Mouse (Mus musculus) bone marrow, adult 2 months (tissue): ENCODE data around the gene Wdr73. TPM values are rescaled to one million over a fixed set of nuclear protein-coding genes. Genes with fewer than 3 reads are reported as not detected.

ENCODE experiments used
- H3K27ac ChIP-seq: fragments of 200-500 bp; 2 replicates; pipeline ENCODE4 v1.5.1; 2012; ENCODE audit warnings: low read depth, mild to moderate bottlenecking, control low read depth, inconsistent platforms, low read length; ENCODE audit not compliant: control insufficient read depth, poor library complexity, insufficient read depth
- H3K4me1 ChIP-seq: fragments of 200-500 bp; 2 replicates; pipeline ENCODE4 v1.6.1; 2011; ENCODE audit warnings: low read length; ENCODE audit not compliant: control insufficient read depth, insufficient read depth
- H3K4me3 ChIP-seq: fragments of 200-500 bp; replicated peaks from 2 replicates; pipeline ENCODE3; 2011; ENCODE audit warnings: mild to moderate bottlenecking, low read depth, low read length, control low read depth; ENCODE audit not compliant: control insufficient read depth
- CTCF ChIP-seq: fragments of 200-500 bp; IDR thresholded peaks from 2 replicates; pipeline ENCODE4 v1.5.1; 2011; ENCODE audit warnings: low read length, control low read depth; ENCODE audit not compliant: control insufficient read depth, insufficient read depth
- POLR2A ChIP-seq: fragments of 200-500 bp; IDR thresholded peaks from 2 replicates; pipeline ENCODE4 v1.6.1; 2011; ENCODE audit warnings: low read depth, mild to moderate bottlenecking, control low read depth, low read length, borderline replicate concordance; ENCODE audit not compliant: control insufficient read depth
- WGBS: fragments of 180-500 bp; shearing (Covaris S2); methylation state at CpG from one replicate; pipeline ENCODE4 v1.1.7; 2018; 5-methylcytosine and 5-hydroxymethylcytosine counted together
- polyA plus RNA-seq: library from polyadenylated mRNA; stranded (reverse); fragments of >200 nt; gene quantifications from 2 replicates; pipeline ENCODE4 v1.2.4, GENCODE M21; 2011; ENCODE audit warnings: low replicate concordance; ENCODE audit not compliant: missing spikeins, insufficient read depth, insufficient read length

Wdr73 gene
- polyA plus RNA-seq, 1 experiment, result 12.8 TPM

DNA sequence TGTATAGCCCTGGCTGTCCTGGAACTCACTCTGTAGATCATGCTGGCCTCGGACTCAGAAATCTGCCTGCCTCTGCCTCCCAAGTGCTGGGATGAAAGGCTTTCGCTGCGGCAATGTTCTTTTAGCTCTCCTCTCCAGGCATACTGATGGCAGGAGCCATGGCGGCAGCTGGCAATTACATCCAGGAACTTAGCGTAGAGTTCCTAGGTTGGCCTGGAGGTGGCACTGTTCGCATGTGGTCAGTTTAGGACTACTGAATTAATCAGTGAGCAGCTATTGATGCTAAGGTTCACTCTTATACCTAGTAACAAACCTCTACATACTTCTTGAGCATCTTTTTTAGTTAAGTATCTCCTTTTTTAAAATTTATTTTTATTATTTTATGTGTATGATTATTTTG lies 43.9 kb downstream of the Wdr73 start:
- H3K4me3 ChIP-seq, result no peak overlapping the region
- 12% methylated on average over 6 of the region's 6 CpGs for WGBS
- H3K4me1 ChIP-seq, result no peaks in the 10 kb centered on the region
- H3K27ac ChIP-seq, result no peak overlapping the region
- TF ChIP-seq CTCF (peak; percentile 80), POLR2A (no peak)

DNA sequence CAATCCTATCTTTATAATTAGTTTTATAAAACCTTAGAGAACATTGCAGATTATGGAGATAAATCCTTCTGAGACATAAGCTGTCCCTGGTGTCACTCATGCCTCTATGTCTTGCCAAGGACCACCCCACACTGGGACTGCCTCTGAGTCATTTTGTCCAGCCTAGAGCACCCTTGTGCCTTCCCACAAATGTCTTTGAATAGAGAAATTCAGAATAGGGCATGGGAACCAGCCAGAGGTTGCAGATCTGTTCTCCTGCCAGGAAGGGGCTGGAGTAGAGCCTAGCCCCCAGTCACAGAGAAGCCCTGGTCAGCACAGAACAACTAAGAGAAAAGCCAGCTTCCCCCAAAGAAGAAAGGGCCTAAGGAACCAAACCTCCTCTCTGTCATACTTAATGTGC lies 45.8 kb downstream of the Wdr73 start:
- H3K4me3 ChIP-seq, result no peak overlapping the region
- H3K27ac ChIP-seq, result no peak overlapping the region
- no peaks in the 10 kb centered on the region for H3K4me1 ChIP-seq
- TF ChIP-seq CTCF (no peak), POLR2A (no peak)

DNA sequence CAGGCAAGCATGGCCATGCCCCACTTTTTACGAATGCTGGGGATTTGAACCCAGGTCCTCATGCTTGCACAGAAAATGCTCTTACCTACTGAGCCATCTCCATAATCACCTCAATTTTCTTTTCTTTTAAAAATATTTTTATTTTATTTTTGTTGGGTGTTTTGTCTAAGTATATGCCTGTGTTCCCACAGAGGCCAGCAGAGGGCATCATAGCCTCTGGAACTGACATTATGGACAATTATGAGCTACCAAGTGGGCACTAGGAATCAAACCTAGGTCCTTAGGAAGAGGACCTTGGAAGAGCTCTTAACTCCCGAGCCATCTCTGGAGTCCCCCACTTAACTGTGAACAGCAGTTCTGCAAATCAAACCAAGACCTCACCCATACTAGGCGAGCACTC lies 47.9 kb downstream of the Wdr73 start:
- Histone ChIP-seq H3K4me1 (no peaks in the 10 kb centered on the region), H3K27ac (no peak overlapping the region), H3K4me3 (no peak overlapping the region)
- 85% methylated on average over 3 of the region's 3 CpGs for WGBS
- TF ChIP-seq POLR2A (no peak), CTCF (no peak)

DNA sequence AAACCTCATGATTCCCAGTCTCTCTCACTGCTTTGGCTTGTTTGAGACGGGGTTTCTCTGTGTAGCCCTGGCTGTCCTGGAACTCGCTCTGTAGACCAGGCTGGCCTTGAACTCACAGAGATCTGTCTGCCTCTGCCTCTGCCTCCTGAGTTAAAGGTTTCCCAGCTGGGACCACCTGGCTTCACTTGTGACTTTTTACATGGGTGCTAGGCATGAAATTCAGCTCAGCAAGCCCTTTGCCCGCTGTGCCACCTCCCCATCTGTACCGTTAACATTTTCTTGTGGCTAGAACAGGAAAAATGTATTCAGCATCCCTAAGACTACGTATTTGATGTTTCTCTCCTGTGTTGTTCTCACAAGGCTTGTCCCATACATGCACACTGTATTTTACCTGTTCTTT lies 50.5 kb downstream of the Wdr73 start:
- 80% methylated on average over 5 of the region's 5 CpGs for WGBS
- Histone ChIP-seq H3K27ac (no peak overlapping the region), H3K4me3 (no peak overlapping the region), H3K4me1 (no peaks in the 10 kb centered on the region; the same call in 1 of the 2 replicates)
- no peak for TF ChIP-seq POLR2A
- TF ChIP-seq CTCF, result no peak

- no peak for TF ChIP-seq POLR2A
- TF ChIP-seq CTCF, result peak; percentile 84
- no peak overlapping the region for H3K27ac ChIP-seq
- no peak overlapping the region for H3K4me3 ChIP-seq
- WGBS, result 25% methylated on average over 4 of the region's 4 CpGs
- H3K4me1 ChIP-seq, result no peaks in the 10 kb centered on the region; the same call in 1 of the 2 replicates
Observed at GRCm38 (mm10) chr7:80849710-80850109, 51.4 kb downstream of the Wdr73 start.

DNA sequence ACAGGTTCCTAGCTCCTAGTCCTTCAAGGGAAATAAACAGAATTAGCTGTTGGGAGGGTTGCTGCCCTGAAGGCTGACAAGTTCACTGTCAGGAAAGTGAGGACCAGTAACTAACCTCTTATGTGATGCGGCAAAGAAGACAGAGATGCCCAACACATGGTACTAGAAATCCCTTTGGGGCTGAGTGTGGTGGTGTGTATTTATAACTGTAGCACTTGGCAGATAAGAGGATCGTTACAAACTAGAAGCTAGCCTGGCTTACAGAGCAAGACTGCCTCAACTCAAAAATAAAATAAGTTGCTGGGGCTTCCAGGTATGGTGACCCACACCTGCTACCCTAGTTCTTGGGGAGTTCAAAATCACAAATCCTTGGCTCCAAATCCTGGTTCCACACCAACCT lies 51.8 kb downstream of the Wdr73 start:
- WGBS, result 66% methylated on average over 2 of the region's 2 CpGs
- TF ChIP-seq POLR2A (no peak), CTCF (no peak)

GRCm38 (mm10) chr7:80846709-80847108 lies 54.4 kb downstream of the Wdr73 start:
- 81% methylated on average over 5 of the region's 5 CpGs for WGBS
- no peaks in the 10 kb centered on the region; the same call in 1 of the 2 replicates for H3K4me1 ChIP-seq
- no peak overlapping the region for H3K4me3 ChIP-seq
- H3K27ac ChIP-seq, result no peak overlapping the region
- TF ChIP-seq CTCF (no peak), POLR2A (no peak)

More for the DNA sequence above, 51.8 kb downstream of the Wdr73 start:
- no peak overlapping the region for H3K27ac ChIP-seq
- no peaks in the 10 kb centered on the region; the same call in 1 of the 2 replicates for H3K4me1 ChIP-seq
- no peak overlapping the region for H3K4me3 ChIP-seq

DNA sequence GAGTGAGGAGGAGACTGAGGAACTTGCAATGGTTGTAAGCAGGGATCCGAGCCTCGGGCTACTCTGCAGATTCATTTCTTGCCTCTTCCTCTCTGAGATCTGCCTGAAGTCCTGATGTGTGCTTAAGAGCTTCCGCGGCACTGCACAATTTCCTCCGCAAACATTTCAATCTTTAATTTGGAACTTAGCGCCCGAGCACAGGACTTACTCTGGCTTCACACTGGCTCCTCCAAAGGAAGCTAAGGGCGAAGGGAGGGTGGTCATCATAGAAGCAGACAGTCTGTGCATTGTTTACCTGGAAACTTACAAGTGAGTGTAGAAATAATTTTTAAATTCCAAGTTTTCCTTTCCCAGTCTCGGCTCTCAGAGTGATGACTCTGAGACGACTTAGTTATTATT lies 54.8 kb downstream of the Wdr73 start:
- 80% methylated on average over 10 of the region's 10 CpGs for WGBS
- H3K4me3 ChIP-seq, result peak overlapping the region; percentile 58
- H3K27ac ChIP-seq, result 0 out of 2 replicates have a peak overlapping the region, but pooled peaks have one; percentile 30
- no peak for TF ChIP-seq POLR2A
- TF ChIP-seq CTCF, result no peak
- H3K4me1 ChIP-seq, result no peaks in the 10 kb centered on the region; the same call in 1 of the 2 replicates
